Mouse (Mus musculus) lung, adult 2 months (tissue): ENCODE measurements around the gene Ctnnb1.

Experiments used
- CTCF ChIP-seq: fragments of 200-500 bp; IDR thresholded peaks from 2 replicates; pipeline ENCODE4 v1.5.1; 2011; ENCODE audit warnings: mild to moderate bottlenecking, low read length, control low read depth; ENCODE audit not compliant: insufficient read depth
- POLR2A ChIP-seq: fragments of 200-500 bp; IDR thresholded peaks from 2 replicates; pipeline ENCODE4 v1.6.1; 2011; ENCODE audit warnings: low read depth, mild to moderate bottlenecking, control low read depth, low read length, borderline replicate concordance; ENCODE audit errors: extremely low read depth

DNA sequence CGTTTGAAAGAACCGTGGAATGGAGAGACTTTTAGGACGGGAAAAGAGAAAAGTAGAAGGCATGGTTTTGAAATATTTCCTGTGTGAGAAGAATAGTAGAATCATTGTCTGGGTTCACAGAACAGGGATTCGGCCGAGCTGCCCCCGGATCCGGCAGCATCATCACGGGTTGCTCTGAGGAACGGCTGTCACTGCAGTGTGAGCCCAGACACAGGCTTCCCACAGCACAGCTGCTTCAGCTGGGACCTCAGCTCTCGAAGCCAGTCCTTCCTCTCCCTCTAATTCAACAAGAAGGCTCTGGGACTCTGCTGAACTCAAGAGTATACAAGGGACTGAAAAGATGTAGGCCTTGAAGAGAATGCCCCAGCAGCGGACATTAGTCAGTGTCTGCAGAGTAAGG is 69.7 kb downstream of the Ctnnb1 start:
- TF ChIP-seq CTCF (no peak), POLR2A (no peak)
